Comparison of ENCODE assay signal across 8 mouse cellular contexts in genomic region chr7:67598050-67598449, GRCm38 (mm10). TPM values are rescaled to one million over a fixed set of nuclear protein-coding genes. Genes with fewer than 3 reads are reported as not detected.
DNase-seq lines count a peak whose midpoint lies in the region; ATAC-seq lines count a peak whose summit lies in the region.

No protein-coding gene starts in this region.

- intact Hi-C loops in left cerebral cortex, postnatal 4 days (cut with DNase I): no loop called here

- no peaks in the 10 kb centered on the region for H3K4me1 ChIP-seq in hindbrain, embryonic 16.5 days (ENCODE audit: control insufficient read depth, insufficient read depth, low read depth, low read length)

- no peaks in the 10 kb centered on the region for H3K27me3 ChIP-seq in hindbrain, embryonic 16.5 days (replicated peaks; ENCODE audit: control insufficient read depth, insufficient read depth, low read length)

- DNase-seq in left cerebral cortex, adult 11 months (ENCODE audit: low spot score): peak; percentile 30
- no peak for DNase-seq in left cerebral cortex, postnatal 4 days
- peak; percentile 29 to 35 for DNase-seq in frontal cortex, postnatal 25 days (ENCODE audit: low spot score in 2 of 2)
- peak; percentile 44 to 65 for DNase-seq in layer of hippocampus, adult 18-20 months (ENCODE audit: low spot score in 2 of 2)
- peak; percentile 73 for DNase-seq in right cerebral cortex, adult 18-20 months
- DNase-seq in cerebellum, adult 18-20 months: no peak
- DNase-seq in T-cell, adult 2 months (ENCODE audit: low spot score): no peak

- no peak overlapping the region for H3K4me2 ChIP-seq in hindbrain, embryonic 16.5 days (ENCODE audit: low read length)

- H3K9me3 ChIP-seq in hindbrain, embryonic 16.5 days (ENCODE audit: control insufficient read depth, low read length): no peaks in the 10 kb centered on the region

- no peak overlapping the region for H3K9ac ChIP-seq in hindbrain, embryonic 16.5 days (ENCODE audit: low read depth, low read length)

- WGBS in hindbrain, embryonic 16.5 days: 74% methylated on average over 3 of the region's 3 CpGs

- H3K36me3 ChIP-seq in hindbrain, embryonic 16.5 days (ENCODE audit: control insufficient read depth, insufficient read depth, low read length): no peaks in the 10 kb centered on the region

- ATAC-seq in hindbrain, embryonic 16.5 days: no peak

- H3K27ac ChIP-seq in hindbrain, embryonic 16.5 days (ENCODE audit: low read depth, low read length): no peak overlapping the region

- H3K4me3 ChIP-seq in hindbrain, embryonic 16.5 days (ENCODE audit: low read length): no peak overlapping the region

RNA-seq across cellular contexts. Expression of gene Lrrc28, which starts 47.0 kb away (rescaled TPM):
- total RNA-seq in left cerebral cortex, postnatal 4 days (2021): 10 to 100 TPM; 32.8 to 35.8 TPM
- total RNA-seq in layer of hippocampus, adult 18-20 months (2021): 10 to 100 TPM; 37.5 to 41.0 TPM
- 21.1 and 21.2 TPM in 2 replicates for polyA plus RNA-seq in hindbrain, embryonic 16.5 days (2015; fragmentation: Nextera tagmentation; extraction: Ambion mirVana)

RNA-seq across cellular contexts. Expression of gene Ttc23, which starts 49.2 kb away (rescaled TPM):
- total RNA-seq in left cerebral cortex, postnatal 4 days (2021): 1 to 10 TPM; 8.7 to 9.6 TPM
- total RNA-seq in layer of hippocampus, adult 18-20 months (2021): 1 to 10 TPM; 5.2 to 6.6 TPM
- polyA plus RNA-seq in hindbrain, embryonic 16.5 days (2015; fragmentation: Nextera tagmentation; extraction: Ambion mirVana): 7.6 and 9.9 TPM in 2 replicates

Comparison
In these comparisons a context has a peak if more than half of its experiments do, and no peak if none do; other contexts are left out.
1. DNase-seq: peak in left cerebral cortex, adult 11 months (single experiment), frontal cortex, postnatal 25 days (2 of 2), layer of hippocampus, adult 18-20 months (2 of 2) and right cerebral cortex, adult 18-20 months (single experiment); none in left cerebral cortex, postnatal 4 days (single experiment), cerebellum, adult 18-20 months (0 of 2) and T-cell, adult 2 months (single experiment).